Mouse (Mus musculus) heart, embryonic 15.5 days (tissue): Measurements from ENCODE around the gene Olfr1181. TPM values are rescaled to one million over a fixed set of nuclear protein-coding genes. Genes with fewer than 3 reads are reported as not detected.
"Not testable (repeated sequence)": the region's sequence is repeated elsewhere in the genome, so short reads cannot be mapped to it uniquely, and the experiment has no call there.

Experiments
- ATAC-seq: fragments of 200-750 bp; cut with Nextera tagmentation; replicated peaks from 2 replicates; pipeline ENCODE4 v1.8.0; 2017; ENCODE audit warnings: low read depth, moderate TSS enrichment; ENCODE audit not compliant: insufficient number of reproducible peaks, insufficient read depth, low FRiP score
- H3K27ac ChIP-seq: fragments of 300-500 bp; sonication (generic); 2 replicates; pipeline ENCODE4 v1.5.1; 2015; ENCODE audit warnings: mild to moderate bottlenecking, inconsistent platforms
- H3K27me3 ChIP-seq: fragments of 300-500 bp; sonication (generic); 2 replicates; pipeline ENCODE4 v1.6.1; 2015; ENCODE audit warnings: inconsistent platforms
- H3K36me3 ChIP-seq: fragments of 300-500 bp; sonication (generic); 2 replicates; pipeline ENCODE4 v1.6.1; 2015; ENCODE audit warnings: mild to moderate bottlenecking, inconsistent platforms
- H3K4me1 ChIP-seq: fragments of 300-500 bp; sonication (generic); replicated peaks from 2 replicates; pipeline ENCODE4 v1.6.1; 2015; ENCODE audit warnings: inconsistent platforms
- H3K4me2 ChIP-seq: fragments of 300-500 bp; sonication (generic); 2 replicates; pipeline ENCODE4 v1.6.1; 2015; ENCODE audit warnings: inconsistent platforms, mild to moderate bottlenecking, moderate library complexity
- H3K4me3 ChIP-seq: fragments of 300-500 bp; sonication (generic); 2 replicates; pipeline ENCODE4 v1.5.1; 2015; ENCODE audit warnings: mild to moderate bottlenecking, inconsistent platforms
- H3K9ac ChIP-seq: fragments of 300-500 bp; sonication (generic); 2 replicates; pipeline ENCODE4 v1.6.1; 2015; ENCODE audit warnings: mild to moderate bottlenecking, inconsistent platforms
- H3K9me3 ChIP-seq: fragments of 300-500 bp; sonication (generic); replicated peaks from 2 replicates; pipeline ENCODE4 v1.6.1; 2016; ENCODE audit warnings: inconsistent platforms
- WGBS: fragments of 180-500 bp; shearing (Covaris S2); methylation state at CpG from one replicate; pipeline ENCODE4 v1.1.7; 2015; ENCODE audit warnings: mixed read lengths; 5-methylcytosine and 5-hydroxymethylcytosine counted together
- polyA plus RNA-seq: library from polyadenylated mRNA; unstranded; fragments of >200 nt; fragmentation: Nextera tagmentation; extraction: Ambion mirVana; gene quantifications from 2 replicates; pipeline ENCODE4 v1.2.1, GENCODE M21; 2015

The Olfr1181 gene
- polyA plus RNA-seq, result not detected in 2 replicates

GRCm38 (mm10) chr2:88426071-88426470 is at the start of gene Olfr1181:
Olfr1181 (minus strand) TSS chr2:88426171.
- ATAC-seq, result no peak
- WGBS, result 77% methylated on average over 1 of the region's 1 CpGs
- no peak within 1 kb of the TSS for H3K27ac ChIP-seq

GRCm38 (mm10) chr2:88454567-88454966 is 28.6 kb upstream of the Olfr1181 start, which contains the start of gene Olfr1183:
Olfr1183 (plus strand) TSS chr2:88454867.
- not testable (repeated sequence) for H3K4me1 ChIP-seq, H3K4me3 ChIP-seq, H3K27ac ChIP-seq, H3K4me2 ChIP-seq, H3K27me3 ChIP-seq, H3K9ac ChIP-seq, H3K9me3 ChIP-seq, ATAC-seq, H3K36me3 ChIP-seq
- WGBS, result 81% methylated on average over 1 of the region's 1 CpGs

More at GRCm38 (mm10) chr2:88426071-88426470, at the start of gene Olfr1181:
- Histone ChIP-seq H3K4me2 (no peak within 1 kb of the TSS), H3K27me3 (no peaks in the 10 kb centered on the region), H3K4me3 (no peak within 1 kb of the TSS), H3K4me1 (no peaks in the 10 kb centered on the region), H3K9me3 (no peaks in the 10 kb centered on the region), H3K9ac (no peak within 1 kb of the TSS), H3K36me3 (no peaks in the 10 kb centered on the region)

- H3K36me3 ChIP-seq, result no peaks in the 10 kb centered on the region
- 85% methylated on average over 1 of the region's 1 CpGs for WGBS
- no peaks in the 10 kb centered on the region for H3K9me3 ChIP-seq
- no peak within 1 kb of the TSS for H3K4me3 ChIP-seq
- no peak within 1 kb of the TSS for H3K4me2 ChIP-seq
- H3K9ac ChIP-seq, result no peak within 1 kb of the TSS
- no peak for ATAC-seq
- no peaks in the 10 kb centered on the region for H3K27me3 ChIP-seq
- no peaks in the 10 kb centered on the region for H3K4me1 ChIP-seq
- H3K27ac ChIP-seq, result no peak within 1 kb of the TSS
Observed at GRCm38 (mm10) chr2:88449031-88449430, 23.1 kb upstream of the Olfr1181 start, which contains the start of gene Gm13757. Gm13757 (minus strand) TSS chr2:88449131.

- H3K4me1 ChIP-seq, result no peaks in the 10 kb centered on the region
- ATAC-seq, result no peak
- 54% methylated on average over 2 of the region's 2 CpGs for WGBS
- H3K27me3 ChIP-seq, result no peaks in the 10 kb centered on the region
- H3K4me3 ChIP-seq, result no peak within 1 kb of the TSS
- no peak within 1 kb of the TSS for H3K27ac ChIP-seq
- no peaks in the 10 kb centered on the region for H3K9me3 ChIP-seq
- H3K36me3 ChIP-seq, result no peaks in the 10 kb centered on the region
- H3K9ac ChIP-seq, result no peak within 1 kb of the TSS
- H3K4me2 ChIP-seq, result no peak within 1 kb of the TSS
Observed at GRCm38 (mm10) chr2:88419051-88419450, 6.9 kb downstream of the Olfr1181 start, which contains the start of gene Olfr1180. Olfr1180 (minus strand) TSS chr2:88419151.

- Histone ChIP-seq H3K36me3 (no peaks in the 10 kb centered on the region), H3K4me1 (no peaks in the 10 kb centered on the region), H3K9me3 (no peaks in the 10 kb centered on the region), H3K4me3 (no peak within 1 kb of the TSS), H3K27me3 (no peaks in the 10 kb centered on the region), H3K27ac (no peak within 1 kb of the TSS), H3K9ac (no peak within 1 kb of the TSS), H3K4me2 (no peak within 1 kb of the TSS)
- WGBS, result 73% methylated on average over 3 of the region's 3 CpGs
- no peak for ATAC-seq
Observed at GRCm38 (mm10) chr2:88406353-88406752, 19.6 kb downstream of the Olfr1181 start, which contains the start of gene Olfr1179. Olfr1179 (minus strand) TSS chr2:88406453.

GRCm38 (mm10) chr2:88386762-88387161 is 39.2 kb downstream of the Olfr1181 start, which contains the start of gene Olfr1178:
Olfr1178 (plus strand) TSS chr2:88387062.
- no peaks in the 10 kb centered on the region for H3K4me1 ChIP-seq
- H3K9ac ChIP-seq, result no peak within 1 kb of the TSS
- ATAC-seq, result no peak
- 69% methylated on average over 1 of the region's 1 CpGs for WGBS
- no peaks in the 10 kb centered on the region for H3K27me3 ChIP-seq
- H3K4me3 ChIP-seq, result no peak within 1 kb of the TSS
- H3K4me2 ChIP-seq, result no peak within 1 kb of the TSS
- H3K36me3 ChIP-seq, result no peaks in the 10 kb centered on the region
- no peak within 1 kb of the TSS for H3K27ac ChIP-seq
- H3K9me3 ChIP-seq, result no peaks in the 10 kb centered on the region

Other genes with a start within 250 kb of the Olfr1181 start
- not detected in 2 replicates for gene Olfr1168, start 244.3 kb downstream of the Olfr1181 start, polyA plus RNA-seq
- not detected in 2 replicates for gene Olfr1170, start 197.8 kb downstream of the Olfr1181 start, polyA plus RNA-seq
- not detected in 2 replicates for gene Olfr1173, start 146.3 kb downstream of the Olfr1181 start, polyA plus RNA-seq
- gene Olfr1174-ps, start 111.0 kb downstream of the Olfr1181 start, polyA plus RNA-seq, result not detected in 2 replicates
- gene Olfr1175-ps, start 99.0 kb downstream of the Olfr1181 start, polyA plus RNA-seq, result not detected in 2 replicates
- gene Olfr1176, start 89.5 kb downstream of the Olfr1181 start, polyA plus RNA-seq, result not detected in 2 replicates
- gene Olfr1177-ps, start 79.7 kb downstream of the Olfr1181 start, polyA plus RNA-seq, result not detected in 2 replicates
- gene Olfr1178, start 39.1 kb downstream of the Olfr1181 start, polyA plus RNA-seq, result not detected in 2 replicates
- gene Olfr1179, start 19.7 kb downstream of the Olfr1181 start, polyA plus RNA-seq, result not detected in 2 replicates
- gene Olfr1180, start 7.0 kb downstream of the Olfr1181 start, polyA plus RNA-seq, result not detected in 2 replicates
- gene Gm13757, start 23.0 kb upstream of the Olfr1181 start, polyA plus RNA-seq, result not detected in 2 replicates
- not detected in 2 replicates for gene Olfr1183, start 28.7 kb upstream of the Olfr1181 start, polyA plus RNA-seq
- gene Olfr1184, start 57.4 kb upstream of the Olfr1181 start, polyA plus RNA-seq, result not detected in 2 replicates
- not detected in 2 replicates for gene Olfr1185-ps1, start 67.1 kb upstream of the Olfr1181 start, polyA plus RNA-seq
- gene Olfr1186, start 92.4 kb upstream of the Olfr1181 start, polyA plus RNA-seq, result not detected in 2 replicates
- not detected in 2 replicates for gene Olfr1188, start 130.8 kb upstream of the Olfr1181 start, polyA plus RNA-seq
- not detected in 2 replicates for gene Olfr1189, start 160.3 kb upstream of the Olfr1181 start, polyA plus RNA-seq
- gene Olfr1191-ps1, start 214.4 kb upstream of the Olfr1181 start, polyA plus RNA-seq, result not detected in 2 replicates
- gene Olfr1192-ps1, start 222.3 kb upstream of the Olfr1181 start, polyA plus RNA-seq, result not detected in 2 replicates
- gene Olfr1193, start 249.5 kb upstream of the Olfr1181 start, polyA plus RNA-seq, result not detected in 2 replicates